Mouse (Mus musculus) MN1 (cell line): ENCODE measurements at regions not wholly inside any gene's neighbourhood (a gene's known extent, or its start where the extent isn't known, plus 50 kb on each side); places are given as distances from the start of the nearest gene placed in this dataset.
A peak's percentile ranks its signal among the peaks of the same experiment; 100 is the strongest.
"Not testable (repeated sequence)": the region's sequence is repeated elsewhere in the genome, so short reads cannot be mapped to it uniquely, and the experiment has no call there.

Experiments used
- DNase-seq: peaks from one replicate; pipeline ENCODE4 v3.0.0-alpha.2; 2016; ENCODE audit warnings: low spot score

DNA sequence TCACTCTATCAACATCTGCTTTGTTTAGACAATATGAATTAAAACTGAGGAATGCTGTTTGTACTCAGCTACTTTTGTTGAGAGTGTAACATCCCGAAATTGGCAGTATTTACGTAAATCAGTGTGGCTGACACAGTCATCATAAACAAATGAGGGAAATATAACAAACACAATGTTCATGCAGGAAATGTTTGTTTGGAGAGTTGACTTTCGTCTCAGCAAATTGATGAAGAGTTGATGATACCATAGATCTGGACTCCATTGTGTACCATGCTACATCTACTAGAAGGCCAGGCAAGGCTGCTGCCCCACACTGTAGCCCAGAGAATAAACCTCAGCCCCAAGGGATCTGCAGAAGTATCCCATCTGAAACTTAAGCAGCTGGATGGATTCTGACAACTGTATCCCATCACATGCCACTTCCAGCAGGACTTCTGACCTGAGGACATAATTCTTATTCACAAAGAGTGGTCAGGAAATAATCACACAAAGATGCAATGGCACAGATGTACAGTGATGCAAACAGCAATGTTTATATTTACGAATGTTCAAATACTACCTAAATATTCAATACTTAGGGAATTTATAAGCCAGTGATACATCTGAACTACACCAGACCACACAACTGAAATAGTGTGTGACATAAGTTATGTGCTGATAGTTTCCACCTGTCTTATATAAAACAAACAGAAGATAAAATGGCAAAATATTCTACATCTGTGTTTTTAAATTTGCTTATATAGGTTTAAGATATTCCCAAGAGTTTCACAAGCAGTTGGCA is 51.3 kb downstream of the Gm21897 start:
- no peak for DNase-seq

GRCm38 (mm10) chr16:15372844-15373243 is 55.6 kb downstream of the Gm21897 start:
- no peak for DNase-seq

- no peak for DNase-seq
Measured at GRCm38 (mm10) chr16:15373961-15374360, 56.7 kb downstream of the Gm21897 start.

DNA sequence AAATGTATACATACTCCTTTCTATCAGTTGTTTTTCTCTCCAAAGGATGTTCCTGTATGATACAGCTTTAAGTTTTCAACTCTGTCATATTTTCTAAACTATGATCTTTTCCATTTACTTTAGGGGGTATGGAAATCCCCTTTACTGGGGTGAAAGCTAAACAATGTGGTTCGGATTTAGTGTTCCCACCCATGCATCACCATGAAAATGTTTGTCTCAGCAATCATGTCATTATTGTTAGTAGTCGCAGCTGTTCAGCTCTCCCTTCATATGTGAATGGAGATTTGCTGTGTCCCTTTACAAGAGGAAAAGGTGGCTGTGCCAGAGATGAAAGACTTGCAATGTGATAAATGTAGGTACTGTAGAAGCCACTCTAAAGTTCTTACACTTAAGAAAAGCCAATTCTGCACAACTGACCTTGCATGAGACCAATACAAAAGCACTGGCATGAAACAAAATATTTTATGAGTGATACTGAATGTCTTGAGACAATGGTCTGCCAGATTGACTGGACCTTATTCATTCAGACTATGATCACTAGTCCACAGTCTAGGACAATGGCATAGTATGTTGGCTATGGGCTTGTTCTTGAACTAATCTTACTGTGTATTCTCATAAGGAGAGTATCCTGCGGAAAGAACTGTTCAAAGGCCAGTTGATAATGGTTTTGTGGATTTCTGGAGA is 68.4 kb downstream of the Gm21897 start:
- no peak for DNase-seq

DNA sequence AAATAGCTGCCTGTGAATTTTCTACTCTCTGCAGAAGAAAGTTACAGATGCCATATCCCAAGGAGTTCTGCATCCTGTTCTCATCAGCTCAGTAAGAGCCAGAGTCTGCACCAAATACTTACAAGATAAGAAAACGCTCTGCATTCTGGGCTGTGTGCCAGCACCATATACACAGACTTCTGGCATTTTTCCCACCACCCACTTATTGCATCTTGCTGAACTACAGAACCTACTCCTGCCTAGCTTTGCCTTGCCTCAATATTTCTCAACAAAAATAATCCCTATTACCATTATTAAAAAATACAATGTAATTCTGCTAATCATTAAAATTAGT is 69.0 kb downstream of the Gm21897 start:
- DNase-seq, result peak; percentile 84

DNA sequence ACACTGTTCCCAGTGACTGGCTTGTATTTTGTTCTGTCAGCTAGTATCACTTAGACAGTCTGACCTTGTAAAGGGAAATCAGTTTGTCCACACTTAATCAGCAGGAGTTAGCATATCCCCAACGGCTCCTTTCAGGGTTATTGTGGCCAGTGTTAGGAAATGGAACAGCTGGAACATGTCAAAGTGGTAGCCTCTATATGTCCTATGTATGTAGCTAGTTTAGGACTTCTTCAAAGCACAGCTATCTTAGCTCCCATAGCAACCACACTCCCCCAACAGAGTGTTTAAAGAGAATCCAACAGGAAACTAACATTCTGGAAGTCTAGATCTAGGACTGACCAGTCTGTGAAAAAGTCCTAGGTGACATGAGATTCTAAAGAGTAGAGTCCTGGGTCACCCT is 72.6 kb downstream of the Gm21897 start:
- DNase-seq, result no peak

- DNase-seq, result no peak
Measured at GRCm38 (mm10) chr16:15430352-15430751, 113.1 kb downstream of the Gm21897 start.

- DNase-seq, result no peak
Measured at GRCm38 (mm10) chr16:15432681-15433080, 115.4 kb downstream of the Gm21897 start.

DNA sequence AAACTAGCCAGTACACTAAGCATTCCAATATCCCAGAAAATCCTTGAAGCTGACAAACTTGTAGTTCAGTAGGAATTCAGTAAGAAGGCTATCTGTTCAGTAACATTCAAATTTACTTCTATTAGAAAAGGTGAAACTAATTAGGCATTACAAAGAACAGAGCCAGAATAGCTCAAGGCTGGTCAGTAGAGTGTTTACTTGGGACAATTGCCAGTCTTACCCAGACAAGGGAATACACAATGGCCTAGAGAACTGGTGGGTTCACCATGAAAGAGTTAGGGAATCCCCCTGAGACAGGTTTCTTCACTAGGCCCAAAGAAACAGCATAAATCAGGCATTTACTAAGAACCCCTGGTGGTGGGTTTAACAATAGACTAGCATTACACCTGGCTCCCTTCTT is 145.6 kb downstream of the Gm21897 start:
- not testable (repeated sequence) for DNase-seq

DNA sequence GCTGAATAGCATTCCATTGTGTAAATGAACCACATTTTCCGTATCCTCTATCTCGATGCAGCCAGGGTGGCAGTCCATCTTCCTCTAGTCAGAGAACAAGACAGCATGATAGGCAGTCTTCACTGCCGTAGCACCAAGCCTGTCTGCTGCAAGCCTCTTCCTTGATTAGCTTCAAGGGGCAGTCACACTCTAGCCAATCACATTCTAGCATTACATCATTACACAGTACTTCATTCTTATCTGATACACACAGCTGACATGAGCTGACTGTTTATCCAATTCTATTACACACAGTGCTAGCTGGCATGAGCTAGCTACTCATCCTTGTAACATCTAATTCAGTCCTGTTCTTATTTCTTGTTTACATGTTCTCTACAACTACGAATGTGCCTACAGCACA is 156.6 kb downstream of the Gm21897 start:
- peak; percentile 7 for DNase-seq

DNA sequence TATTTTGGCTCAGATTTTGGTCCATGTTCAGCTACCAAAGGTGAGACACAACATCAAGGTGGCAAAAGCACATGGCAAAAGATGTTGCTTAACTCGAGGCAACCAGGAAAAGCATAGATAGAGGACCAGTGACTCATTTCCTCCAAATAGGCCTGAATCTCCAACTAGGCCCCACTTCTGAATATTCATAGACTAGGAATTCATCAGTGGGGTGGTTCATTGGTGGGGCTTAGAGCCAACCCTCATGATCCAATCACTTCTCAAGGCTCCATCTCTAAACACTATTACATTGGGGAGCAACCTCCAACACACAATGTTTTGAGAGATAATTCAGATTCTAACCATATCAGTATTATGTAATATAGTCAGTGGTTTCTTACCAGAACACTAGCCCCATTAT is 161.6 kb downstream of the Gm21897 start:
- DNase-seq, result no peak

DNA sequence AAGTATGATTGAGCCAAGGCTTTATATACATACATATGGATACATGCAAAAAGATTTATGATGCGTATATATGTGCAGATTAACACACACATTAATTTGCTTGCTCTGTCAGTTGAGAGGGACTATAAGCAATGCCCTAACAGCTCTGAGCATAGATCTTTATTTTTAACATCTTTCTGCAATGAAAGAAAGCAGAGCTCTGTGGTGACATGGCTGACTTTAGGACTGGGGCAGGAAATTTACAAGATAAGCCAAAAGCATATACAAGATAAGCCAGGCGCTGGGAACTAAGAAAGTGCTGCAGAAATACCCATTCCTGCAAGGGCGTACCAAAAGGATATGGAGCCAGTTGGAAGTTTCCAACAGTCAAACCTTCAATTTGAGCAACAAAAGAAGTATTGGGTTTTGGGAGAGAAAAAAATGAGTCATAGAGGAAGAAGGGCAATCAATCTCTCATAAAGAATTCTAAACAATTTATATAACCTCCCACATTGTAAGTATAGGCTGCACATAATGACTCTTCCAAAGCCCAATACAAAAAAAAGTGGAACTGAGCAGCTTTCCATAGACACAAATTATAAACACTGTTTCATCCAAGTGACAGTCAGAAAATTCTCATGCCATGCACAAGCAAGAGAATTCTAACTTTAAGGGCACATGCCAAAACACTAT is 174.2 kb downstream of the Gm21897 start:
- DNase-seq, result no peak

GRCm38 (mm10) chr16:15493236-15493635 is 176.0 kb downstream of the Gm21897 start:
- no peak for DNase-seq
